Mouse (Mus musculus) CH12F3 (cell line): Measurements from ENCODE around the gene Suco.

Source experiments
- in situ Hi-C: fragments of 300-500 bp; cut with MboI; formaldehyde crosslinking; loops from 2 replicates; pipeline ENCODE4 v1.14.3; 2020; ENCODE audit warnings: low sequenced_read_pairs

Gene Suco

GRCm38 (mm10) chr1:161876553-161877447 lies at the start of gene Suco:
TSS of gene Suco (minus strand) at chr1:161876682.
- in situ Hi-C loops: loop anchor here (10.0 kb wide), 1 partner anchor 88 kb away; the partner anchor contains the start of gene Pigc

GRCm38 (mm10) chr1:161925281-161925805 lies 48.9 kb upstream of the Suco start:
- in situ Hi-C loops: no loop called here

- in situ Hi-C loops: no loop called here
These were observed 47.8 kb upstream of the Suco start for GRCm38 (mm10) chr1:161924321-161924720.

- in situ Hi-C loops: no loop called here
These were observed 45.4 kb upstream of the Suco start for GRCm38 (mm10) chr1:161921928-161922327.

- in situ Hi-C loops: no loop called here
These were observed 44.3 kb upstream of the Suco start for GRCm38 (mm10) chr1:161920475-161921454.

GRCm38 (mm10) chr1:161919594-161919993 lies 43.1 kb upstream of the Suco start:
- in situ Hi-C loops: no loop called here

GRCm38 (mm10) chr1:161918682-161919372 lies 42.3 kb upstream of the Suco start:
- in situ Hi-C loops: no loop called here

GRCm38 (mm10) chr1:161917940-161918484 lies 41.5 kb upstream of the Suco start:
- in situ Hi-C loops: no loop called here

- in situ Hi-C loops: no loop called here
These were observed 39.6 kb upstream of the Suco start for GRCm38 (mm10) chr1:161916036-161916435.

- in situ Hi-C loops: no loop called here
These were observed 37.1 kb upstream of the Suco start for GRCm38 (mm10) chr1:161913648-161913984.

GRCm38 (mm10) chr1:161912940-161913647 lies 36.6 kb upstream of the Suco start:
- in situ Hi-C loops: no loop called here

- in situ Hi-C loops: no loop called here
These were observed 32.6 kb upstream of the Suco start for GRCm38 (mm10) chr1:161909074-161909473.

GRCm38 (mm10) chr1:161907795-161908457 lies 31.4 kb upstream of the Suco start:
- in situ Hi-C loops: no loop called here

GRCm38 (mm10) chr1:161907111-161907510 lies 30.6 kb upstream of the Suco start:
- in situ Hi-C loops: no loop called here

GRCm38 (mm10) chr1:161902692-161903452 lies 26.4 kb upstream of the Suco start:
- in situ Hi-C loops: no loop called here

GRCm38 (mm10) chr1:161900129-161900528 lies 23.6 kb upstream of the Suco start:
- in situ Hi-C loops: no loop called here

- in situ Hi-C loops: no loop called here
These were observed 20.8 kb upstream of the Suco start for GRCm38 (mm10) chr1:161897235-161897634.

GRCm38 (mm10) chr1:161896130-161896529 lies 19.6 kb upstream of the Suco start:
- in situ Hi-C loops: no loop called here
